Mouse (Mus musculus): ENCODE data around the gene Vezt.

The Vezt gene

DNA sequence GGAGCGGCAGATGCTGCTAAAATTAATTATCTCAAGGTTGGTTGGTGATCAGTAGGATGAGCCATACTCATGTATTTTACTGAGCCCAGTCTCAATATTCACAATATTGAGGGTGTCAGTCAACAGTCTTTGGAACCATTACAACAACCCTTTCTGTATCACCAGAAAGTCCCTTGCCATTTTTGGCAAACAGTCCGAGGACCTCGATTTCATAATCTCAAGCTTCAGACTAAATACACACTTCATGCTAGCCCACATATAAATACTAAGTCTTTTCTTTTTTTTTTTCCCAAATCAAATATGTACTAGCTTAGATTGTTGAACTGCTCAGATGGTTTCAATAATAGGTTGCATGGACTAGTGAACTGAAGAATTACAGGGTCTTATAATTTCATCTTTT is 84.6 kb downstream of the Vezt start:
- DNase-seq (ENCODE audit: low spot score), result no peak

DNA sequence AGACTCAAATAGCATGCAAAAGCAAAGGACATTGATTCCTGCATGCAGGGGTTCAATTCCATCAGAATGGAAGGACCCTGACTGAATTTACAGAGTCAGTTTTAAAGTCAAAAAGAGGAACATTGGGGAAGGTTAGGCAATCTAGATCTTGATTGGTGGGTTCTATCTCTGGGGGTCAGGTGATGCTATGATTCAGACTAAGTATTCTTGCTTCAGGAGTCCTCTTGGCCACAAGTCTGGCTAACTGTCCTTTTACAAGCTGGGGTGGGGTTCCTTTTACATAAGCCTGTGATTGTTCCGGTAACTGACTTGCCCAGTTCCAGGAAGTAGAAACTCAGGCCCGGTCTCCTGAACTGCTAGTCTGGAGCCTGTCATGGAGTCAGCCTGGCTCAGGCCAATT is 85.7 kb downstream of the Vezt start:
- no peak for DNase-seq (ENCODE audit: low spot score)

DNA sequence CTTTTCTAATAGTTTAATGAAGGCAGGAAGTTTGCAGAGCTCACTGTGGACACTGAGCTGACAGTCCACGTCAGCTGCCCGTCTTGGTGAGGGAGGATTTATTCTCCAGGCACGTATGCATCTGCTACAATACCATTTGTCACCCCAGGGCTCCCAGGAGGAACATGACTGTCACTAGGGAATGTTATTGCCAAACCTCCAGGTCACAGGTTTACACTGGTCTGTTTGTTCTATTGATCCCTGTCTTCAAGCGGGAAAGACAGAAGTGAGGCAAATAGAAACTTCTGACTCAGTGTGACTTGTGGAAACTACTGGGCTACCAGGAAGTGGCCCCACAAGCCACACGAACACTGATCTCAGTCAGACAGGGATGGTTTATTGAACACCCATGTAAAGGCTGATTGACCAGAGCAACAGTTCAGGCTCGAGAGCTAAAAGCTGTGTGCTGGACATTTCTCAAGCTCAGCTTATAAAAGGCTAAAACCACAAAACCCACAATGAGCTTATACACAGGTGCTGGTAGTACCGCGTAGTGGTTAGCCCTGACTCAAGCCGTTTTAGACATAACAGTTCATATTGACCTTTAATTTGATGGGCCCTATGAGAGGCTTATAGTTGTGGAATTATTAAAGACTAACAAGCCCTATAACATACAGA is 89.6 kb downstream of the Vezt start:
- DNase-seq (ENCODE audit: low spot score), result no peak

DNA sequence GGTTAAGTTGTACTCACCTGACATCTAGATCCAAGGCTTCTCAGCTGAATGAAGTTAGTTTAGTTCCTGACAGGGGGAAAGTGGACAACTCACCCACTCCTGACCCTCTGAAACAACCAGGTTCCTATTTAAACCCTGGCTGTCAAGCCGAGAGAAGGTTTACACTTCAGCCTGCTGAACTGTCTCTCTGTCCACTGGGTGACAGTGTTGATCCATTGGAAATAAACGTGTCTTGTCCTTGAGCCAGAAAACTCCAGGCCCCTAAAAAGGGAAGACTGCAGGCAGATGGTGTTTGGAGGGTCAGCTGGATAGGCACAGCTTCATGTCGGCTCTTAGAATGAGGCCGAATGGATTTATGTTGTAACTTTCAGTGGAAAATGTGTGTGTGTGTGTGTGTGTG is 90.3 kb downstream of the Vezt start:
- no peak for DNase-seq (ENCODE audit: low spot score)

DNA sequence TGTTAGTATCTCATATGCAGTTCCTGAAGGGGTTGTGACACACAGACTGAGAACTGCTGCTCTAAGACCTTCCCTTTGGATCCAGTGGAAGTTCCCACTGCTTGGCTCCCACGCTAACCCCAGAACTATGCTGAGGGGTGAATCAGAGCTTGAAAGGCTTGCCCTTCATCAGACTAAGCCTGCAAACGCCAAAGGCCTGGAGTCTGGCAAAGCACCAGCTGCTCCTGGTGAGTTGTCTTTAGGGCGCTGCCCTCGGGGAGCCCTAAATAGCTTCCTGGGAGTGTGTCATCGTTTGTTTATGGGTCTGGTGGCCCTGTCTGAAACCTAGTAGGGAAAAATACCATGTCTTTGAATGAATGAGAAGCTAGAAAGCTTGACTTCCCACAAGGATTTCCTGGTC is 91.4 kb downstream of the Vezt start:
- no peak for DNase-seq (ENCODE audit: low spot score)

DNA sequence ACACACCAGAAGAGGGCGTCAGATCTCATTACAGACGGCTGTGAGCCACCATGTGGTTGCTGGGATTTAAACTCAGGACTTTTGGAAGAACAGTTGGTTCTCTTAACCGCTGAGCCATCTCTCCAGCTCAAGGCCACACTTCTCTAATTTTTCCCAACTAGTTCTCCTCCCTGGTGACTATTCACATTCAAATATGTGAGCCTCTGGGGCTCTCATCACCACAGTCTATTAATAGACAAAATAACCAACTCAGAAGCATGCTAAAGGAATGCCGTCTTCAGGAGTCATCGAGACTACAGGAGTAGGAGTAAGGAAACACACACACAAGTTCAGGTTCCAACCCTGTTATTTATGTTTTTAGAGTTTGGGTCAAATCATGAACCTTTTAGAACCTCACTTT is 95.3 kb downstream of the Vezt start:
- DNase-seq (ENCODE audit: low spot score), result no peak

DNA sequence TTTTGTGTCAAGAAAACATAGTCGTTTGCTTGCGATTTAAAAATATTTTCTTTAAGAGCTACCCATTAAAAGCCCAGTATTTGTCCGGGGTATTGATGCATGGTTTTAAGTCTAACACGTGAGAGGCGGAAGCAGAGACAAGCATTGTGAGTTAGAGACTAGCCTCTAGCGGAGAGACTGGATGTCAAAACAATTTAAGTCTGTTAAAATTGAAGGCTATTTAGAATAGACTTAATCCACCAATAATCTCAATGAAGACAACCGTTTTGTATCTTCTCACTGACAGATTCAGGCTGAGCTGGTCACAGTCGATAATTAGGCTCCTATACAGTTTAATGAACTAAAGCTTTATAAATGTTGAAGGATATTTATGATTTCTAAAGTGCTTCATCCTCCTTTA is 95.9 kb downstream of the Vezt start:
- DNase-seq (ENCODE audit: low spot score), result no peak

DNA sequence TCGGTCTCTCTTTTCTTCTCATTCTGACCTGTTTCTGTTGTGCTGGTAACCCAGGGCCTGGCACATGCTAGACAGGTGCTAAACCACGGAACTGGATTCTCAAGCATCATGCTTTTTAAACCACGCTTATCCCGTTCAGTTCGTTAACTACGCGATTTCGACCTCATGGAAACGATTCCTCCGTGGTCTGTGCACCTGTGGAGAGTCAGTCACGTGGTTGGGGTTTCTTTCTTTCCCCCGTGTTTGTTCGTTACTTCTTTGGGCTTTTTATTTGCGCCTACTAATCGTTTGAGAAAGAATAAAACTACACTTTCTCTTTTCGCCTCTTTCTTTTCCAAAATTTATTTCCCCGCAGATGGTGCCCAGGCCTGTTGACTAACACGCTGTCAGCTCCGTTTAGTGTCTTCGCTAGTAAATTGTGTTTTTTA is 96.8 kb downstream of the Vezt start:
- DNase-seq (ENCODE audit: low spot score), result no peak

DNA sequence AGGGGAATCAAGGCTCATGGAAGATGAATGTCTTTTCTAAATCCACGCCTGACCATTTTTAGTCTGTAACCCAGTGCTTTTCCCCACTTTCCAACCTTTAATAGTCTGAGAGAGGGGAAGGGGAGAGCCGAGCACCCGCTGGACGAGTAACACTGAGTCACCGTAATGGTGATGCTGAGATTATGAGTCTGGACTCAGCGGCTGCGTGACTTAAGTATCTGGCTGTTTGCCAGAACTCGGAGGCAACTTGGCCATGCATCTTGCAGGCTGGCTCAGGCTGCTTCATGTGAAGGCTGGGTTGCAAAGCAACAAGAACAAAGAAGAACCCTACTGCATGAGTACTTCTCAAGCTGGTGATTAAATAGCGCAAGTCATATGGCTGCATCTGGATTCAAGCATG is 101.6 kb downstream of the Vezt start:
- DNase-seq (ENCODE audit: low spot score), result no peak

DNA sequence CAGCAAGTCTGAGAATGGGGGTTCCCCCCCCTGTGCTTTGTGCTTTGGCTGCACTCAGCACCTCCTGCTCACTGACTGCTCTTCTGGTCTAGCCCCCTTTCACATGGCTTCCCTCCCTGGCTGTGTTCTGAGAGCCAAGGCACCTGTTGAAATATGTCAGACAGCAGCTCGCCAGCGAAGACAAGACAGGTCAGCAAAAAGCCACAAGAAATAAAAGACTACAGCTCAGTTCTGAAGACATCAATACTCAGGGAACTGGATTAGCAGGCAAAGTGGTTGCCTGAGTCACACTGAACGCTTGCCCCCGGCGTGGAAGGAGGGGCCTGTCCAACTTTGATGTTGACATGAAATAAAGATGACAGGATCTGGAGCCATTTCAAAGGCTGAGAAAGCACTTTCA is 102.8 kb downstream of the Vezt start:
- no peak for DNase-seq (ENCODE audit: low spot score)

DNA sequence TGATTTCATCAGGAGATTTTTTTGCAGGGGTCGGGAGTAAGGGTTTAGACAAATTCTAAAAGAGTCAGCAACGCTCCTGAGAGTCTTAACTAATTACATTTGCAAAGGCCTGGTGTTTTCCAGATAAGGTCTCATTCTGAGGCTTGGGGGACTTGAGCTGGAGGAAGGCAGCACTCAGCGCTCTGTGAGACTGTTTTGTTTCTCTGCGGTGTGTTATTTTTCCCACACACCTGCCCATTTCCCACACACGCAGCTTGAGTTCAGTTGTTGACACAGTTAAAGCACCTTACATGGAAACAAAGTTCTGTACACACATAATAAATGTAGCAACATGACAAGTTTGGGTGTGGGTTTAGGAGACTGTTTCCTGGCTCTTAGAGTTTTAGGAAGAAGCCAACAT is 103.6 kb downstream of the Vezt start:
- DNase-seq (ENCODE audit: low spot score), result no peak

DNA sequence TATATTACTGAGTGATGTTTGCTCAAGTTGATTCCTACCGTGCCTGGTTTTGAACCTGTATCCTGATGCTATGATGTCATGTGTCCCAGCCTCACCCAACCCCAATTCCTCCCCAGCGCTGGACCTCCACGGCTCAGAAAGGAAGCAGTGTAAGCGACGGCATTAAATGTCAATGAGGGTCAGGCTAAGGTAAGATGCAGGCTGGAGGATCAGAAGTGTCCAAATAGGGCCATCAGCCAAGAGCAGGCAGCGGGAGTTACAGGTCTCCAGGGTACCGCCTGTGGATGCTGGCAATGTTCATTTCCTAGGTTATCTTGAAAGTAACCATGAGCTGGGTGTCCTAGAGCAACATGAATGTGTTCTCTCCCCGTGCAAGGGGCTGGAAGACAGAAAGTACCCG is 104.2 kb downstream of the Vezt start:
- no peak for DNase-seq (ENCODE audit: low spot score)

DNA sequence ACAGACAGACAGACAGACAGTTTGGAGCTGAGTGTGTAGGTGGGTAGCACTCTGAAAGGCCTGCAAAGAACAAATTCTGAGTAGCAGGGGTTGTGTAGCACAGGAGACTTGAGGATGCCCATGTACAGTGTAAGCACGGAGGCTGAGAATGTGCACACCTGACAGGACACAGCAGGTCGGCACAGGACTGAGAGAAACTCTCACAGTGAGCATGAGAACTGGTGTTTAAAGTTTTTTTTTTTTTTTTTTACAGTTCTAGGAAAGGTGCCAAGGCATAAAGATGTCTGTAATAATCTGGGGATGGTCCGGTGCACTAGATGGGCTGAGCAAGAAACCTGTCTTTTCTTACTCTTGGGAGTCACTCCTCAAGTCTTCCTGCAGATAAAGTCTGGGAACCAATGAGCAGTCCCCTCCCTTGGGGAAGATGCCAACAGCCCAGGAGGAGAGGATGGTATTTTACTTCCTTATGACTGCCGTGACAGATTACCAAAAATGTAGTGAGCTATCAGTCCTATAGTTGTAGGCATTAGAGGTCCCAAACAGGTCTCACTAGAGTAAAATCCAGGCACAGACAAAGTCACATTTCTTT is 105.3 kb downstream of the Vezt start:
- no peak for DNase-seq (ENCODE audit: low spot score)

DNA sequence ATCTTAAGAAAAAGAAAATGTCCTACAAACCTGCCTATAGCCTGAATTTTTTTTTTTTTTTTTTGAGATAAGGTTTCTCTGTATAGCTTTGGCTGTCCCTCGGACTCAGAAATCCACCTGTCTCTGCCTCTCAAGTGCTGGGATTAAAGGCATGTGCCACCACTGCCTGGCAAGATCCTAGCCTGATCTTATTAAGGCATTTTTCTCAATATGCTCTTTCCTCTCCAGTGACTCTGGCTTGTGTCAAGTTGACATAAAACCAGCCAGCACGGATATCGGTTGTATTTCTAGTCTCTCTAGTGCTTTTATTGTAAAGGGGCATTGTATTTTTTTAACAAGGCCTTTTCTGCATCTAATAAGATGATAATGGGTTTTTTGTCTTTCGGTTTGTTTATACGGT is 111.0 kb downstream of the Vezt start:
- DNase-seq (ENCODE audit: low spot score), result no peak

DNA sequence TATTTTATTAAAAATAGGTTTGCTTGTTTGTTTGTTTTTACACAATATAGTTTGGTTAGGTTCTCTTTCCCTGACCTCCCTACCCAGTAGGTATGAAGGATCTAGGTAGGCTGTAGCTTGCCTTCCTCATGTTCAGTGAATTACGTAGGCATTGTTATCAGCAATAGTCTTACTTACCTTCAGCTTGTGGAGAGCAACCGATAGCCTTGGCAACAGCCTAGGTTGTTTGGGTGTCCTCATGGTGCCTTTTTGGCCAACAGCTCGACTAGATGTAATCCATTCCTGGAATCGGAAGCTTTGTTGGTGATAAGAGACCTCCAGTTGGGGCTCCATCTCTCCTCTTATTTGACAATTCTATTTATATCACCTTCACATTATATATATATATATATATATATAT is 114.5 kb downstream of the Vezt start:
- no peak for DNase-seq (ENCODE audit: low spot score)

DNA sequence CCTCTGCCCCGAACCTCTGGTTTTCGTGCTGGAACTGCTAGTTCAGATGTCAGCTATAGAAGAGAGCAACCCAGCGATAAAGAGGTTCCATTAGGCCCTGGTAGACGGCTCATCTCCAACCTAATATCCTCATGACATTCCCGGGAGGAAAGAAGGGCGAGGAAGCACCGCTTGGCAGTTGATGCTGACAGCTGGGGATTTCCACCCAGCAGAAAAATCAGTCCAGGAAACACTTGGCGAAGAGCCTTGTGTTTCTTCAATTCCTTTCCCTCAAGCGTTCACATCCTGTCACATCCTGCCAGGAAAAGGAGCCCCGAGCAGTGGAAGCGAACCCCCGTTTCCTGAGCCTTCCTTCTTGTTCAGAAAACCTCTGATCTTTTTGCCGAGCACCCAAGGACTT is 116.4 kb downstream of the Vezt start:
- DNase-seq (ENCODE audit: low spot score), result no peak

DNA sequence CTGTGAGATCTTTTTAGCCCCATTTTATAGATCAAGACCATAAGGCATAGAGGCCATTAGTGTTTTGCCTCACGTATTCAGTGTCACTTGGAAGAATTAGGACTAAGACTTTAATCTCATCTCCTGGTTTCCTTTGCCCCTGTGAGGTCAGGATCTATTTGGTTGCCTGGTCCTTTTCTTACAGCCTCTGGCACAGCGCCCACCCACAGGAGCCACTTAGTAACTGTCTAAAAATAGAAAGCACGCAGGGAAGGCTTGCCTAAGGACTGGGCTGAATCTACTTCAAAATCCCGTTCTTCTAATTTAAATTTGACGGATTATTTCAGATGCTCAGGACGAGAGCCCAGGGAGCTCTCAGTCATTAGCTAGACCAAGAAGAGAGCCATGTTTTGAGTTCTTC is 116.9 kb downstream of the Vezt start:
- no peak for DNase-seq (ENCODE audit: low spot score)

DNA sequence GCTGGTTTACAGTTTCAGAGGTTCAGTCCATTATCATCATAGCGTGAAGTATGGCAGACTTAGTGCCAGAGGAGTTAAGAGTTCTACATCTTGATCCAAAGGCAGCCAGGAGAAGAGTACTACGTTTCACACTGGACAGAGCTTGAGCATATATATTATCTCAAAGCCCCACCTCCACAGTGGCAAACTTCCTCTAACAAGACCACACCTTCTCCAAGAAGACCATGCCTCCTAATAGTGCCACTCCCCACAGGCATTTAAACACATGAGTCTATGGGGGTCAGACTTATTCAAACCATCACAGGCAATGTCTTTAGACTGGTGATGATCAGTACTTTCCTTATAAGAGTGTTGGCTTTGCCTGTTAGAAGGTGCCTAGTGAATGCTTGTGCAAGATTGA is 117.5 kb downstream of the Vezt start:
- DNase-seq (ENCODE audit: low spot score), result no peak

DNA sequence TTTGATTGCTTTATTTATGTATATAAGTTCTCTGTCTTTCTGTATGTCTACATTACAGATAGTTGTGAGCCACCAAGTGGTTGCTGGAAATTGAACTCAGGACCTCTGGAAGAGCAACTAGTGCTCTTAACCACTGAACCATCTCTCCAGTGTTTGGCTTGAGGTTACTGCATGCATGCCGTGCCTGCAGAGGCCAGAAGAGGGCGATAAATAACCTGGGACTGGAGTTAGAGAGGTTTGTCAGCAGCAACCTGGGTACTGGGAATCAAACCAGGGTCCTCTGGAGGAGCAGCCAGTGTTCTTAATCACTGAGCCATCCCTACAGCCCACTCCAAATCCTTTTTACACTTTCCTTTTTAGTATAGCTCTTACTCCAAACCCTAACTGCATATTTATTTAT is 118.8 kb downstream of the Vezt start:
- no peak for DNase-seq (ENCODE audit: low spot score)

DNA sequence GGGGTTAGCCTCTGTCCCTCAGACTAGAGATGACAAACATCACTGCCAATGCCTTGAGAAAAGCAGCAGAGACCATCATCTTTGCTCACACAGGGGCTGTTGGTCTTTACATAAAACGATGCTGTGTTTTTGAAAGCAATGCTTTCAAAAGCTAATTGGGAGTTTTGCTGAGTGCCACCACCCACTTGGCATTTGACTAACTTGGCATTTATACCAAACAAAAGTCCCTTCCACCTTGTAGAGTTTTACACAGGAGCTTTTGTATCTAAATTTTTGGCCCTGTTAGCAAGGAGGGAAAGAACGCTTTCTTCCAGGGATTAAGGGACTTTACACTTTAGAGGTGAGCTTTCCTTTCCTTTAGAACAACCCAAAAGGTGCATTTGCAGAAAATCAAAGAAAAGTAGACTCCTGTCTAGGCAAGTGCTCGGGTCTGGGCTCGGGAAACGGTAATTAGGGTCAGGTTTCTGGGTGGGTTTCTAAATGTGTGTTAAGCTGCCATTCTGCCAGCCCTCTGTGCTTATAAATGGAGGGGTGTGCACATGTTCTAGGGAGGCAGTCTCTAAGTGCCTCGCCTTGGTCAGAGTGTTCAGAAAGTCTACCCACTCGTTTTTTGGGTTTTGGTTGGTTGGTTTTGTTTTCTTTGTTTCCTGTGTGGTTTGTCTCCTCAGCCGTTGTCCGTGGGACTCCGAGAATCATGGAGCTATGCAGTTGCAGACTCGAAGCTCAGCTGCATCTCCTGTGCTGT is 119.9 kb downstream of the Vezt start:
- DNase-seq (ENCODE audit: low spot score), result no peak

DNA sequence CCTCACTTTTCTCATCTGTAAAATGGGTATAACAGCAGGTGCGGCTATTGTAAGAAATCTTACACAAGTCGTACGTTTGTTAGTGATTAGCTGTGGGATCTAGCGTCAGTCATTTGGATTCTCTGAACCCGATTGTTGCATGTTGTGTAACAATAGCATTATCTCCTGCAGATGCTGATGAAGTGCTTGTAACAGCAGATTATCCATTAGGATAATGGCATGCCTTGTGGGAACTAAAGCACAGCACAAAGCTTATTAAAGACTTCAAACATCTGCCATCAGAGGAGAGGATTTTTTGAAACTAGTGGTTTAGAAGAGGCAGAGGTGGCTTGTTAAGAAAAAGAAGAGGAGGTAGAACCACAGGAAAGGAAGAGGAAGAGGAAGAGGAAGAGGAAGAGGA is 122.1 kb downstream of the Vezt start:
- no peak for DNase-seq (ENCODE audit: low spot score)

DNA sequence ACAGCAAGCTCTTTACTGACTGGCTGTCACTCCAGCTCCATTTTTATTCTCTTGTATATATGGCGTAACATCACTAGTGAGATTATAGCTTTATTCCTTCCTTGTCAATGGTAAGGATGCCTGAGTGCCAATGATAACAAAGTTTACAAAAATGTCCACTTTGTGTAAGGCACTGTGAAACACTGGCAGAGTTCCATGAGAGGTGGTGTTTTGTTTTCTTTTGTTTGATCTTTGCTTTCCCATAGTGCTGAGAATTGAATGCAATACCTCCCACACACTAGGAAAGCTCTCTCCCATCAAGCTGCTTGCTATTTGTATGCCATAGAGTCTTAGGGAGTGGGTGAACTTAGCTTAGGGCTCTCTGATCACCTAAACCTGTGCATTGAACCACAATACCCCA is 122.7 kb downstream of the Vezt start:
- no peak for DNase-seq (ENCODE audit: low spot score)

DNA sequence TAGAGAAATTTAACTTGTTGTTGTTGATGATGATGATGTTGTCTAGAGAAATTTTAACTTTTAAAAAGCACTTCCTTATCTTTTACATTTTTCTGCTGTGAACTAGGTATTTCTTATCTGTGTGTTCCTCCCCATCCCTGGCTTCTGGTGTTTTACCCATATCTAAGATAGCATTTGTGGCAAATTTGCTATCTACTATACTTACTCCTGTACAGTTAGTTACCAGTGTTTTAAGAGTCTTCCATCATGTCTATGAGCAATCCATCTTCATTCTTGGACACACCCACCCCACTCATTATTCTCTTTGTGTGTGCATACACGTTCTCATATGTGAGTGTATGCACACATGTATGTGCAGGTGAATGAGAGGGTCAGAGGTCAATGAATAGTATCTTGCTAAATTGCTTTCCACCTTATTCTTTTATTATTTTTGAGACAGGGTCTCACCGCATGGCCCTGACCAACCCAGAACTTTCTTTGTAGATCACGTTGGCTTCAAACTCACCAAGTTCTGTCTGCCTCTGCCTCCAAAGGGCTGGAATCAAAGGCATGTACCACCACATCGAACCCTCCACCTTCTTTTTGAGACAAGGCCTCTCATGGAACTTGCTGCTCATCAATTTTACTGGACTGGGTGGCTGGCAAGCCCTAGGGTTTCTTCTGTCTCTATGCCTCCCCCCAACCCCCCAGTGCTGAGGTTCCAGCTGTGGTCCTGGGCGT is 123.3 kb downstream of the Vezt start:
- no peak for DNase-seq (ENCODE audit: low spot score)
